Mouse (Mus musculus): ENCODE results near the gene Dop1b. TPM values are rescaled to one million over a fixed set of nuclear protein-coding genes. Genes with fewer than 3 reads are reported as not detected.

Dop1b gene
- polyA plus RNA-seq, 1 experiment from 2014 or later: 30.1 TPM

DNA sequence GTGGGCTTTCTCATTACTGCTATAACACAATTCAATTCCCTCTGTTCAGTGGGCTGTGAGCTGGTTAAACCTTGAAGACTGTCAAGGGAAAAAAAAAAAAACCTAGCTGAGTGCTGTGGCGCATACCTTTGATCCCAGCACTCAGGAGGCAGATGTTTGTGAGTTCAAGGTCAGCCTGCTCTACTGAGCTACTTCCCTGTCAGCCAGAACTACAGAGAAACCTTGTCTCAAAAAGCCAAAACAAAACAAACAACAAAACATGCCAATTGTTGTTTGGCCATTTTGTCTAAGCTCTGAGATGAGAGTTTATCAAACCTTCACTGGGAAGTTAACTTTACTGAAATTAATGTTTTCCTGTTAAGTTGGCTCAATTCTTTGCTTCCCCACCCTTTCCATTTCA, 2.5 kb upstream of the Dop1b start:
- WGBS: 55% methylated on average over 1 of the region's 1 CpGs
- 0 out of 2 replicates have a peak, but pooled peaks cover 3% of the 10 kb centered on the region for H3K9me3 ChIP-seq (ENCODE audit: low read length)
- H3K4me1 ChIP-seq (ENCODE audit: insufficient read depth, low read length): peaks cover 15% of the 10 kb centered on the region; the same call in 1 of the 2 replicates
- H3K36me3 ChIP-seq (ENCODE audit: insufficient read depth, low read length): no peaks in the 10 kb centered on the region
- no peak for ATAC-seq (ENCODE audit: low FRiP score, low TSS enrichment)
- H3K4me2 ChIP-seq (replicated peaks; ENCODE audit: low read depth, low read length): no peak overlapping the region
- H3K27ac ChIP-seq (ENCODE audit: low read length): no peak overlapping the region
- H3K9ac ChIP-seq (replicated peaks; ENCODE audit: low read length): no peak overlapping the region
- H3K4me3 ChIP-seq (ENCODE audit: low read length): no peak overlapping the region
- peaks cover 10% of the 10 kb centered on the region for H3K27me3 ChIP-seq (ENCODE audit: insufficient read depth, low read length)

- H3K36me3 ChIP-seq (ENCODE audit: insufficient read depth, low read length): no peaks in the 10 kb centered on the region
- peak overlapping the region; percentile 78 for H3K4me3 ChIP-seq (ENCODE audit: low read length)
- 0 out of 2 replicates have a peak overlapping the region, but pooled peaks have one; percentile 61 for H3K27ac ChIP-seq (ENCODE audit: low read length)
- peak overlapping the region; percentile 94 for H3K4me2 ChIP-seq (replicated peaks; ENCODE audit: low read depth, low read length)
- under 1% methylated on average over 11 of the region's 11 CpGs for WGBS
- ATAC-seq (ENCODE audit: low FRiP score, low TSS enrichment): peak; percentile 43
- H3K27me3 ChIP-seq (ENCODE audit: insufficient read depth, low read length): peaks cover 10% of the 10 kb centered on the region
- 0 out of 2 replicates have a peak, but pooled peaks cover 3% of the 10 kb centered on the region for H3K9me3 ChIP-seq (ENCODE audit: low read length)
- H3K9ac ChIP-seq (replicated peaks; ENCODE audit: low read length): peak overlapping the region; percentile 50; the same call in 1 of the 2 replicates
- peaks cover 19% of the 10 kb centered on the region; the same call in 1 of the 2 replicates for H3K4me1 ChIP-seq (ENCODE audit: insufficient read depth, low read length)
Measured at GRCm38 (mm10) chr16:93710924-93711323, 780 bp upstream of the Dop1b start.

DNA sequence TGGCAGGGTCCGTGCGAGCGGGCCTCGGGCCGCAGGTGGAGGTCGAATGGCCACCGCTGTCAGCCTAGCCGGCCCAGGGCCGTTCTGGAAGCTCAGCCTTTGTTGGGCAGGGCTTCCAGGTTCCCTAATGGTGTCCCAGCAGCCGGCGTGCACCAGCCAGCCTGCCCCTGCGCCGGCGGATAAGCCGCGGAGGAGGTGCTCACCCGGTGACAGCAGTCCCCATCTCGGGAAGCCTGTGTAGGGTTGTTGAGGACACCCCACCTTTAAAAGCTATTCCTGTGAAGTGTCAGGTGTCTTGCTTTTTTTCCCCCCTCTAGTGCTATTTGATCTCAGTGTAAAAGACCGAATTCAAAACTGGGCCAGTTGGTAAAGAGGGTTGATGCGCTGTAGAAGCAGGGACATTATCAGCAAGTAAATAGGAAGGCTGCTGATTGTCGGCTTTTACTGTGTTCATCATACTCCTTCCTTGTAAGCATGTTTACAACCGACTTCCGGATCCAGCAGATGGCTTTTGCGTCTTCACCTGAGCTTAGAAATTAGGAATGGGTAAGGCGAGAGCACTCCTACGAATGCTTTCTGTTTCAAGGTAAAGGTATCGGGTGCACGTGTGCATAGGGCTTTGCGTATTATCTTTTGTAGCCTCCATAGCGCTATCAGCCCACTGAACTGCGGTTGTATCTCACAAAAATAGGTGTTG, 633 bp downstream of the Dop1b start:
- Histone ChIP-seq H3K27me3 (ENCODE audit: insufficient read depth, low read length) (peaks cover 6% of the 10 kb centered on the region), H3K4me2 (replicated peaks; ENCODE audit: low read depth, low read length) (peak overlapping the region; percentile 94), H3K4me3 (ENCODE audit: low read length) (peak overlapping the region; percentile 78), H3K9me3 (ENCODE audit: low read length) (0 out of 2 replicates have a peak, but pooled peaks cover 3% of the 10 kb centered on the region), H3K9ac (replicated peaks; ENCODE audit: low read length) (peak overlapping the region; percentile 83), H3K4me1 (ENCODE audit: insufficient read depth, low read length) (peaks cover 20% of the 10 kb centered on the region; the same call in 1 of the 2 replicates), H3K27ac (ENCODE audit: low read length) (0 out of 2 replicates have a peak overlapping the region, but pooled peaks have one; percentile 13), H3K36me3 (ENCODE audit: insufficient read depth, low read length) (no peaks in the 10 kb centered on the region)
- no peak for ATAC-seq (ENCODE audit: low FRiP score, low TSS enrichment)
- WGBS: 10% methylated on average over 31 of the region's 31 CpGs

DNA sequence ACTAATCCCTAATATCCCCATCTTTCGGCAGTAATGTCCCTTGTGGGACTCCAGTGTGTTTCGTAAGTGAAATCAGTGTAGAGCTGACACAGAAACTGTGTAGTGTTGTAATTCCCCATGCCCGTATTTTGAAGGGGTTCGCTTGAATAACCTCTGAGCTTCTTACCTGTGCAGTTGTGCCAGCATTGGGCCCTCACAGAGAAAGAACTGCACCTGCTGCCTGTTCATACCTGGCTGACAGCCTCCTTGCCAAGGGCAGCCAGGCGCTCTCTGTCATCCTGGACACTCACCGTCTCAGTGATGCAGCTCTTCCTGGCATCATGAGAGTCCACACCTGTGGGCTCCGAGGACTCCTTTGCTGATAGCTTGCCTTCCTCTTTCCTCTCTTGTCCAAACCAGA, 1.3 kb downstream of the Dop1b start:
- Histone ChIP-seq H3K4me3 (ENCODE audit: low read length) (peak overlapping the region; percentile 78), H3K4me2 (replicated peaks; ENCODE audit: low read depth, low read length) (peak overlapping the region; percentile 94)

DNA sequence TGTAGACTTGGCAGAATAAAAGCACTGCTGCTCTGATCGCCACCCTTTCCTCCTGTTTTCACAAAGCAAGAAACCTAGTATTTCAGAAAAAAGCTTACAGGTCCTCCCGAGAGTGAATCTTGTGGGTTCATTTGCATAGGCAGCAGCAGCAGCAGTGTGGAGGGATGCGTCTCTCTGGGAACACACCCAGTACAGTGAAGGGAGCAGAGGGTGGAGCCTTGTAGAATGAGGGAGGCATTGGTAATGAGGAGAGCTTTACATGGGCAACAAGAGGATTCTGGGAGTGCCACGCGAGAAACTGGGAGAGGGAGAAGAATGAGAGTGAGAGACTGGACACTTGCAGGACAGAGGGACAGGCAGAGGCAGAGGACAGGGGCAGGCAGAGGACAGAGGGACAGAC, 2.7 kb downstream of the Dop1b start:
- no peak overlapping the region for H3K27ac ChIP-seq (ENCODE audit: low read length)
- no peak for ATAC-seq (ENCODE audit: low FRiP score, low TSS enrichment)
- H3K4me3 ChIP-seq (ENCODE audit: low read length): no peak overlapping the region
- H3K4me1 ChIP-seq (ENCODE audit: insufficient read depth, low read length): peaks cover 22% of the 10 kb centered on the region; the same call in 1 of the 2 replicates
- 42% methylated on average over 5 of the region's 5 CpGs for WGBS
- H3K36me3 ChIP-seq (ENCODE audit: insufficient read depth, low read length): no peaks in the 10 kb centered on the region
- H3K27me3 ChIP-seq (ENCODE audit: insufficient read depth, low read length): peaks cover 6% of the 10 kb centered on the region
- 0 out of 2 replicates have a peak, but pooled peaks cover 3% of the 10 kb centered on the region for H3K9me3 ChIP-seq (ENCODE audit: low read length)
- no peak overlapping the region for H3K9ac ChIP-seq (replicated peaks; ENCODE audit: low read length)
- no peak overlapping the region for H3K4me2 ChIP-seq (replicated peaks; ENCODE audit: low read depth, low read length)

More for the DNA sequence above, 1.3 kb downstream of the Dop1b start:
- 79% methylated on average over 7 of the region's 7 CpGs for WGBS
- H3K9me3 ChIP-seq (ENCODE audit: low read length): 0 out of 2 replicates have a peak, but pooled peaks cover 3% of the 10 kb centered on the region
- H3K36me3 ChIP-seq (ENCODE audit: insufficient read depth, low read length): no peaks in the 10 kb centered on the region
- no peak overlapping the region for H3K27ac ChIP-seq (ENCODE audit: low read length)
- H3K4me1 ChIP-seq (ENCODE audit: insufficient read depth, low read length): peaks cover 22% of the 10 kb centered on the region; the same call in 1 of the 2 replicates
- H3K9ac ChIP-seq (replicated peaks; ENCODE audit: low read length): peak overlapping the region; percentile 83
- peaks cover 6% of the 10 kb centered on the region for H3K27me3 ChIP-seq (ENCODE audit: insufficient read depth, low read length)
- ATAC-seq (ENCODE audit: low FRiP score, low TSS enrichment): no peak

DNA sequence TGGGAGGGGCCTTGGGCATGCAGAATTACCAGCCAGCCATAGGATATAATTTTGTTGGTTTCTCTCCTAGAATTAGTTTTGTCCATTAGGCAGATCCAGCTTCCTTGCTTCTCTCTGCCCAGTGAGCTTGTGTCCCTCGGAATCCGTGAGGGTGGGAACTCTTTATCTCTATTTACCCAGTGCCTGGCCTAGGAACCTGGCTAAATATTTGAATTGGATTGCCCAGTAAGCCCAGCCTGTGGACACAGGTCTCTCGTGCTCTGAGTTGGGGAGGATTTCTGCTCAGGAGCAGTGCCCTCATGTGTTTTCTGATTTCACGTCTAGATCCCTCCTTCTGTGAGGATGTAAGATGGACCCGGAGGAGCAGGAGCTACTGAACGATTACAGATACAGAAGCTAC, 4.1 kb downstream of the Dop1b start:
- no peak overlapping the region for H3K9ac ChIP-seq (replicated peaks; ENCODE audit: low read length)
- 87% methylated on average over 6 of the region's 6 CpGs for WGBS
- H3K4me3 ChIP-seq (ENCODE audit: low read length): no peak overlapping the region
- ATAC-seq (ENCODE audit: low FRiP score, low TSS enrichment): no peak
- no peak overlapping the region for H3K27ac ChIP-seq (ENCODE audit: low read length)
- no peaks in the 10 kb centered on the region for H3K36me3 ChIP-seq (ENCODE audit: insufficient read depth, low read length)
- peaks cover 22% of the 10 kb centered on the region; the same call in 1 of the 2 replicates for H3K4me1 ChIP-seq (ENCODE audit: insufficient read depth, low read length)
- 0 out of 2 replicates have a peak, but pooled peaks cover 3% of the 10 kb centered on the region for H3K9me3 ChIP-seq (ENCODE audit: low read length)
- peaks cover 6% of the 10 kb centered on the region for H3K27me3 ChIP-seq (ENCODE audit: insufficient read depth, low read length)
- no peak overlapping the region for H3K4me2 ChIP-seq (replicated peaks; ENCODE audit: low read depth, low read length)

DNA sequence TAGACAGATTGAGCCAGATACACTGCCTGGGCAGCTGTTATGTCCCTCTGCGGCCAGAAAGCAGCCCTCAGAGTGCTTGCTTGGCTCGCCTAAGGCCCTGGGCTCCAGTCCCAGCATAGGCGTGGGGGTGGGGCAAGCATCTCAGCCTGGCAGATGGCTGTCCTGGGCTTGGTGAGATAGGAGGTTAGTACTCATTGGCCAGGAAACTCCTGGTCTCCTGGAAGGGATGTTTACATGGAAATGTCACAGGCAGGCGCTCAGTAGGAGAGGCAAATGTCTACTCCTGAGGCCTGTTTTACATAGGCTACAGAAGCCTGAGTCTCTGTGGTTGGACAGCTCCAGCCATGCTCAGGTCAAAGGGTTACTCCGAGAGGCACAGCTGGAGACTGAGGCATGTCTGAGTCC, 5.6 kb downstream of the Dop1b start:
- Histone ChIP-seq H3K4me2 (replicated peaks; ENCODE audit: low read depth, low read length) (no peak overlapping the region), H3K36me3 (ENCODE audit: insufficient read depth, low read length) (no peaks in the 10 kb centered on the region), H3K9me3 (ENCODE audit: low read length) (0 out of 2 replicates have a peak, but pooled peaks cover 3% of the 10 kb centered on the region), H3K4me1 (ENCODE audit: insufficient read depth, low read length) (peaks cover 19% of the 10 kb centered on the region; the same call in 1 of the 2 replicates), H3K27me3 (ENCODE audit: insufficient read depth, low read length) (peaks cover 6% of the 10 kb centered on the region), H3K27ac (ENCODE audit: low read length) (no peak overlapping the region), H3K9ac (replicated peaks; ENCODE audit: low read length) (no peak overlapping the region), H3K4me3 (ENCODE audit: low read length) (no peak overlapping the region)
- no peak for ATAC-seq (ENCODE audit: low FRiP score, low TSS enrichment)
- 48% methylated on average over 5 of the region's 5 CpGs for WGBS

GRCm38 (mm10) chr16:93721771-93722170, 10.1 kb downstream of the Dop1b start:
- 76% methylated on average over 5 of the region's 5 CpGs for WGBS
- no peak overlapping the region for H3K4me2 ChIP-seq (replicated peaks; ENCODE audit: low read depth, low read length)
- no peaks in the 10 kb centered on the region for H3K36me3 ChIP-seq (ENCODE audit: insufficient read depth, low read length)
- H3K9ac ChIP-seq (replicated peaks; ENCODE audit: low read length): no peak overlapping the region
- H3K4me1 ChIP-seq (ENCODE audit: insufficient read depth, low read length): peaks cover 3% of the 10 kb centered on the region
- no peaks in the 10 kb centered on the region for H3K27me3 ChIP-seq (ENCODE audit: insufficient read depth, low read length)
- no peak for ATAC-seq (ENCODE audit: low FRiP score, low TSS enrichment)
- H3K4me3 ChIP-seq (ENCODE audit: low read length): no peak overlapping the region
- no peak overlapping the region for H3K27ac ChIP-seq (ENCODE audit: low read length)
- H3K9me3 ChIP-seq (ENCODE audit: low read length): no peaks in the 10 kb centered on the region

GRCm38 (mm10) chr16:93722476-93722875, 10.8 kb downstream of the Dop1b start:
- Histone ChIP-seq H3K4me3 (ENCODE audit: low read length) (no peak overlapping the region), H3K9me3 (ENCODE audit: low read length) (no peaks in the 10 kb centered on the region), H3K4me2 (replicated peaks; ENCODE audit: low read depth, low read length) (no peak overlapping the region), H3K9ac (replicated peaks; ENCODE audit: low read length) (no peak overlapping the region), H3K36me3 (ENCODE audit: insufficient read depth, low read length) (no peaks in the 10 kb centered on the region), H3K27ac (ENCODE audit: low read length) (no peak overlapping the region), H3K4me1 (ENCODE audit: insufficient read depth, low read length) (peaks cover 1% of the 10 kb centered on the region), H3K27me3 (ENCODE audit: insufficient read depth, low read length) (no peaks in the 10 kb centered on the region)
- ATAC-seq (ENCODE audit: low FRiP score, low TSS enrichment): no peak
- WGBS: 72% methylated on average over 2 of the region's 2 CpGs
